17 mouse cellular contexts compared by ENCODE assay signal in the genomic region with DNA sequence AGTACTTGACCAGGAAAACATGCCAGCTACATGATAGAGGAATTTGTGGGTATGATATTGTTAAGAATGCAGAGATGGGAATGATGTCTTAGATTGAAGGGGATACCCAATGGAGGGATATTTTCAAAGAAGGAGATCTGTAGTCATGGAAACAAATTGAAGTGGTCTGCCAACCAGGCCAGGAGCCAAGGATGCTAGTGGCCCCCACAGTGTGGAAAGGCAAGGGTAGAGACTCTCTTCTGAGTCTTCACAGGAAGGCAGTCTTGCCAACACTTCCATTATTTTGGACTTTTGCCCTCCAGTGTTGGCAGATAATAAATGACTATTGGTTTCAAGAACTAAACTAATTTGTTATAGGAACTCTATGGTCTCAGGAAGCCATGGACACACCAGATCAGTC.
DNase-seq lines count a peak whose midpoint lies in the region; ATAC-seq and TF ChIP-seq lines count a peak whose summit lies in the region.
"Had no signal": no experiment of that assay in that cellular context is flagged by ENCODE, and none has a peak within 500 bp of the region (broad histone marks: within the 10 kb centered on the region; RNA-seq: fewer than 3 reads in every experiment).

No protein-coding gene starts in this region.

- no peak overlapping the region for H3K4me2 ChIP-seq in hindbrain, postnatal 0 days (ENCODE audit: low read depth, low read length)
- H3K4me2 ChIP-seq in heart, embryonic 12.5 days, result no peak overlapping the region
- H3K4me2 ChIP-seq: embryonic facial prominence, embryonic 12.5 days; heart, embryonic 11.5 days; hindbrain, embryonic 13.5 days had no signal

- no peak for TF ChIP-seq CTCF in hindbrain, postnatal 0 days (IDR thresholded peaks at IDR 0.05; ENCODE audit: low read depth)
- TF ChIP-seq CTCF in brain, embryonic 14.5 days (IDR thresholded peaks at IDR 0.05; ENCODE audit: borderline replicate concordance, extremely low read depth, insufficient read depth, insufficient read length), result no peak

- no peak for ATAC-seq in cerebellum, adult (ENCODE audit: insufficient number of reproducible peaks, low FRiP score, low TSS enrichment)
- ATAC-seq in hindbrain, postnatal 0 days, result peak; percentile 67; the same call in 1 of the 2 replicates
- ATAC-seq in heart, embryonic 12.5 days (ENCODE audit: insufficient number of reproducible peaks, low FRiP score), result no peak
- ATAC-seq: forebrain, postnatal 0 days; inflammation-experienced regulatory T-cells, adult 6 months; intestine, postnatal 0 days had no signal

- H3K27me3 ChIP-seq in hindbrain, postnatal 0 days (ENCODE audit: insufficient read depth, low read length), result no peaks in the 10 kb centered on the region
- H3K27me3 ChIP-seq in hindbrain, embryonic 10.5 days (ENCODE audit: insufficient read depth, poor library complexity, severe bottlenecking), result no peaks in the 10 kb centered on the region
- no peaks in the 10 kb centered on the region for H3K27me3 ChIP-seq in heart, embryonic 12.5 days (replicated peaks)
- H3K27me3 ChIP-seq: embryonic facial prominence, embryonic 12.5 days; hindbrain, embryonic 13.5 days had no signal

- peak; percentile 79 to 92 for DNase-seq in cerebellum, postnatal 10 days
- peak; percentile 70 for DNase-seq in hindbrain, postnatal 0 days (ENCODE audit: low spot score)
- no peak for DNase-seq in hindbrain, embryonic 10.5 days (ENCODE audit: low spot score)
- peak; percentile 52 for DNase-seq in brain, embryonic 14.5 days (ENCODE audit: low read depth)
- DNase-seq: adrenal gland, adult 2 months; adrenal gland, postnatal 25 days; forebrain, postnatal 0 days; gastrocnemius, postnatal 14 days; heart, adult 2 months; kidney, adult 8-10 months had no signal

- H3K9me3 ChIP-seq in hindbrain, postnatal 0 days (ENCODE audit: low read length), result no peaks in the 10 kb centered on the region
- no peaks in the 10 kb centered on the region for H3K9me3 ChIP-seq in hindbrain, embryonic 10.5 days
- no peaks in the 10 kb centered on the region for H3K9me3 ChIP-seq in heart, embryonic 12.5 days (replicated peaks)
- H3K9me3 ChIP-seq: embryonic facial prominence, embryonic 12.5 days; hindbrain, embryonic 13.5 days had no signal

- no peak for TF ChIP-seq POLR2A in brain, embryonic 14.5 days (IDR thresholded peaks at IDR 0.05; ENCODE audit: borderline replicate concordance, extremely low read depth, insufficient read depth, insufficient read length, poor library complexity, severe bottlenecking)

- H3K36me3 ChIP-seq in hindbrain, postnatal 0 days (ENCODE audit: insufficient read depth, low read length), result no peaks in the 10 kb centered on the region
- no peaks in the 10 kb centered on the region for H3K36me3 ChIP-seq in hindbrain, embryonic 10.5 days
- H3K36me3 ChIP-seq in heart, embryonic 12.5 days, result no peaks in the 10 kb centered on the region
- H3K36me3 ChIP-seq: embryonic facial prominence, embryonic 12.5 days; hindbrain, embryonic 13.5 days had no signal

- H3K9ac ChIP-seq in hindbrain, postnatal 0 days (replicated peaks; ENCODE audit: low read length), result no peak overlapping the region
- no peak overlapping the region for H3K9ac ChIP-seq in heart, embryonic 12.5 days
- H3K9ac ChIP-seq: embryonic facial prominence, embryonic 12.5 days; forebrain, postnatal 0 days; hindbrain, embryonic 13.5 days had no signal

- H3K27ac ChIP-seq in hindbrain, postnatal 0 days, result no peak overlapping the region
- H3K27ac ChIP-seq in hindbrain, embryonic 10.5 days, result no peak overlapping the region
- H3K27ac ChIP-seq in heart, embryonic 12.5 days (ENCODE audit: poor library complexity, severe bottlenecking), result no peak overlapping the region
- H3K27ac ChIP-seq: embryonic facial prominence, embryonic 12.5 days; heart, adult 2 months had no signal

- H3K4me3 ChIP-seq in hindbrain, postnatal 0 days (ENCODE audit: low read length), result no peak overlapping the region
- H3K4me3 ChIP-seq in hindbrain, embryonic 10.5 days, result no peak overlapping the region
- H3K4me3 ChIP-seq in heart, embryonic 12.5 days, result no peak overlapping the region
- H3K4me3 ChIP-seq: embryonic facial prominence, embryonic 12.5 days; heart, adult 2 months; hindbrain, embryonic 13.5 days had no signal

- H3K4me1 ChIP-seq in hindbrain, postnatal 0 days (ENCODE audit: insufficient read depth, low read length), result peaks cover 3% of the 10 kb centered on the region; the same call in 1 of the 2 replicates
- no peaks in the 10 kb centered on the region for H3K4me1 ChIP-seq in hindbrain, embryonic 10.5 days (replicated peaks)
- no peaks in the 10 kb centered on the region for H3K4me1 ChIP-seq in heart, embryonic 12.5 days (replicated peaks)
- H3K4me1 ChIP-seq: embryonic facial prominence, embryonic 12.5 days had no signal
